Mouse (Mus musculus) embryo, embryonic 10.5 days (tissue): ENCODE data around the gene Fam172a.
"Not testable (repeated sequence)": the region's sequence is repeated elsewhere in the genome, so short reads cannot be mapped to it uniquely, and the experiment has no call there.

Experiments used
- DNase-seq: peaks from one replicate; pipeline ENCODE4 v3.0.0-alpha.2; 2015; ENCODE audit warnings: low spot score

Fam172a gene

DNA sequence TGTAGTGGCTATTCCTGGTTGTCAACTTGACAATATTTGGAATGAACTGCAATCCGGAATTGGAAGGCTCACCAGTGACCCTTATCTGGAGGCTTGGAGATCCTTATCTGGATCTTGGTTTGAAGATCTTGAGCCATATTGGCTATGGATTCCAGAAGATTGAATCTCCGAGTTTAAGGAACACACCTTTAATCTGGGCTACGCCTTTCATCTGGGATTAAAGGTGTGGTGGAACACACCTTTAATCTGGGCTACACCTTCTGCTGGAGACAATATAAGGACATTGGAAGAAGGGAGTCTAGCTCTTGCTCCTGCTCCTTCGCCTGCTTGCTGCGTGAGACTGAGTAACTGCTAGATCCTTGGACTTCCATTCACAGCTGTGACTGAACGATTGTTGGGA lies at the start of gene Fam172a:
TSS of gene Fam172a (plus strand) at position 301 of the 400 bp plus-strand sequence.
- DNase-seq = not testable (repeated sequence)

DNA sequence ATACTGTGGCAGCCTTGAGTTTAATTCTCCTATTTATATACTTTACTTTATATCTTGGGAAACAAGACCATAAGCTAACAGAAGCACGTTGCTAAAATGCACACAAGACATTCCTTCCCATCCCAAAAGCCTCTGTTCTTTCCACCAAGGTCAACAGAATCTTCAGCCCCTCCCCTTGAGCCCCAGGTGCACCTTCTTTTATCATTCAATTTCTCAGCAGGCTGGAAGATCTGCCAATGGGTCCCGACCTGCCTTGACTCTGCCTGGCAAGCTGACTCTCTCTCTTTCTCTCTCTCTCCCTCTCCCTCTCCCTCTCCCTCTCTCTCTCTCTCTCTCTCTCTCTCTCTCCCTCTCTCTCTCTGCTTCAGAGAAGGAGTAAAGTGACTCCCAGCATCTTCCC lies 13.2 kb upstream of the Fam172a start:
- DNase-seq = no peak

DNA sequence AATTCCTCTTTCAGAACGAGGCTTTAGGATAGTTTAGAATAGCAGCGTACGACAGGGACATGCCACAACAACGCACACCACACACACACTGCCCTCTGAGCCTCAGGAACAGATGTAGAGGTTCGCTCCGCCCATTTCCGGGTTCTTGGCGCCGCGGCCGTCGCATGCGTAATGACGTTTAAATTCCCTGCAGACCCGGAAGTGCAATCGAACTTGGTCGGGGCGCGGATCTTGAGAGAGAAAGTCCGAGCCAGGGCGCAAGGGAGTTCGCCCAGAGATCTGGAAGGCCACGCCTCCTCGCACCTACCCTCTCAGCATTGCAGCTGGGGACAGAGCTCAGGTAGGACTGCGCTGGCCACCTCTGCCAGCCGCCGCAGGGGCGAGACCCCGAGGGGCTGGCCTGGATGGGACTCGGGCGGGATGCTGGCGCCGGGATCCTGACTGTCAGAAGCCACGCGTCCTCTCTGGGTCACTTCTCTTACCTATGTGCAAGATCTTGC lies 6.7 kb downstream of the Fam172a start:
- peak; percentile 96 for DNase-seq

DNA sequence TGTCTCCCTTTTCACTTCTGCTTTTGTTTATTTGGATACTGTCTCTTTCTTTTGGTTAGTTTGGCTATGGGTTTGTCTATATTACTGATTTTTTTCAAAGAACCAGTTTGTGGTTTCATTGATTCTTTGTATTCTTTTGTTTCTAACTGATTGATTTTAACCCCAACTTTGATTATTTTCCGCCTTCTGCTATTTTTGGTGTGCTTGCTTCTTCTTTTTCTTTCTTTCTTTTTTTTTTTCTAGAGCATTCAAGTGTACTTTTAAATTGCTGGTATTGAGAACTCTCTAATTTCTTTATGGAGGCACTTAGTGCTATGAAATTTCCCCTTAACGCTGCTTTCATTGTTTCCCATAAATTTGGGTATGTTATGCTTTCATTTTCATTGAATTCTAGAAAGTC lies 15.7 kb downstream of the Fam172a start:
- no peak for DNase-seq

DNA sequence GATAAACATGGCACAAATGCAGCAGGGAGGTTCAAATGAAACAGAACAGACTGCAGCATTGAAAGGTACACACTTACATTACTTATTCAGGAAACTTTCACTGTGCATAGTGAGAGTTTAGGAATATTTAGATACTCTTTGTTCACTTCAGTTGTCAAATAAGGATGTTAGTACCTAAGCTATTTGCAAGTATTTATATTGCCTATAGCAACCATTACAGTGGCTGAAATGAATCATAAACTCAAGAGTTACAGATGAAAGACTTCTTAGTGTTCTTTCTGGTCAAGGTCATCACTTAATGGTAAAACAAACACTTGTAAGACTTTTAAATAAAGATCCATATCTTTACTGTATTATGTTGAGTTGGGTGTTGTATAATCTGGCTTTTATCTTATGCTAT lies 41.0 kb downstream of the Fam172a start:
- no peak for DNase-seq

DNA sequence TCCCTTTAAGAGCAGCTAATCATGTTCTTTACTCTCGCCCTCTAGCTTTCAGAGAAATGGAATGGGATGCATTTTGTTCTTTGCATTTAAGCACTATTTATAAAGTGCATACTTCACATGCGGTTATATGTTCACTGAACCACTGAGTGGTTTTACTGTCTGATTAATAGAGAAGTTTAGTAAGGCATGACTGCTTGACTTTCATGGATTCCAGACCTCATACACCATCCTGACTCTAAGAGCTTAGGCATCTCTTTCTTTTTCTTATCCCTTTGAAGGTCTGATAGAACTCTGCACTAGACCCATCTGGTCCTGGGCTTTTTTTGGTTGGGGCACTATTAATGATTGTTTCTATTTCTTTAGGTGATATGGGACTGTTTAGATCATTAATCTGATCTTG lies 75.8 kb downstream of the Fam172a start:
- DNase-seq = no peak

DNA sequence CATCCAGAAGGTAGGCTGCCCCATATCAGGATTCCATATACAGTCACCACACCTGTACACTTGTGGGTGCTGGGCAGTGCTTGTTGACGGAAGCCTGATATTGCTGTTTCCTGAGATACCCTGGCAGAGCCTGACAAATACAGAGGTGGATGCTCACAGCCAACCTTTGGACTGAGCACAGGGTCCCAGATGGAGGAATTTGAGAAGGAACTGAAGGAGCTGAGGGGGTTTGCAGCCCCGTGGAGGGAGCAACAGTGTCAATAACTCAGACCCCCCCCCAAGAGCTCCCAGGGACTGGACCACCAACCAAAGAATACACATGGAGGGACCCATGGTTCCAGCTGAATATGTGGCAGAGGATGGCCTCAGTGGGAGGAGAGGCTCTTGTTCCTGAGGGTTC lies 105.5 kb downstream of the Fam172a start:
- not testable (repeated sequence) for DNase-seq

DNA sequence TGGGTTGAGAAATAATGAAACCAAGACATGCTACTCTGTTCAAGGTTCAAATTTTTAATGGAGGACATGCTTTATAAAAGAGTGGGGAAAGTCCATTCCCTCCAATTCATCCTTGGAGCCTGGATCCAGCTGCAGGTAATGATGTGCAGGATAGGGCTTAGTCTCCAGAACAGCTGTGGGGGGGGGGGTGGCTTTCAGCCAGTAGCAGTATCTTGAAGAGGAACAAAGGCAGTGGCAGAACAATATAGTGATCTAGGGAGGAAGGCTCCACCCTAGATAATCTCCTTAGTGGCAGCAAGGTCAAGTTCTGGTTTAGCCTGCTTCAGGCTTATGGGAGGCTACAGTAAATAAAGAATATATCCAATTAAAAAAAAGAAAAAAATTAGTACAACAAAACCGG lies 108.6 kb downstream of the Fam172a start:
- DNase-seq = no peak

DNA sequence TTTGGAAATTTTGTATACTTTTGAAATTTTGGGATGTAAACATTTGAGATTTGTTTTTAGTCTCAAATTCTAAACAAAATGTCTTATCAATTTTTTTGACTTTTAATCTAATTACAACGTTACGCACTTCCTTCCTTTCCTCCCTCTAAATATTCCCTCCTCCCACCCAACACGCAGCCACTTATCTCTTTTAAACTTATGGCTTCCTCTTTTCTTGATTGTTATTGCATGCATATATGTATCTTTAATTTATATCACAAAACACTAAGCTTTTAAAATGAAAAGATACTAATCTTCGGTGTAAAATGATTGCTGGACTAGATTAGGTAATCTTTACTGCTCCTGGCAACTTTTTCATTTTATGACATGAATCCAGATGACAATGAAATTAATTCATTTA lies 124.3 kb downstream of the Fam172a start:
- no peak for DNase-seq

DNA sequence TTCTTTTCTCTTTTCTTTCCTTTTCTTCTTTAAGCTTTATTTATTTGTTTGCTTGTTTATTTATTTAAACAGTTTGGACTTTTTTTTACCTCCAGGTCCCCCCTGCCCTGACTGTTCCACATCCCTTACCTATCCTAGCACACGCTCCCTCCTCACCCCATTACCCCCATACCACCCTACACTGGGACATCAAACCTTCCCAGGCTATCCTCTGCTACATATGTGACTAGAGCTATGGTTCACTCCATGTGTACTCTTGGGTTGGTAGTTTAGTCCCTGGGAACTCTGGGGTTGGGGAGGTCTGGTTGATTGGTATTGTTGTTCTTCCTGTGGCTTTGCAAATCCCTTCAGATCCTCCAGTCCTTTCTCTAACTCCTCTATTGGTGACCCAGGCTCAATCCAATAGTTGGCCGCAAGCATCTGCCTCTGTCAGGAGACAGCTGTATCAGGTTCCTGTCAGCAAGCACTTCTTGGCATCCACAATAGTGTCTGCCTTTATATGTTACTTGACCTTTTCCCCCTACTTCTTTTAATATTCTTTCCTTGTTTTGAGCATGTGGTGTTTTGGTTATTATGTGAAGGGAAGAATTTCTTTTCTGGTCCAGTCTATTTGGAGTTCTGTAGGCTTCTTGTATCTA lies 141.3 kb downstream of the Fam172a start:
- DNase-seq = no peak

DNA sequence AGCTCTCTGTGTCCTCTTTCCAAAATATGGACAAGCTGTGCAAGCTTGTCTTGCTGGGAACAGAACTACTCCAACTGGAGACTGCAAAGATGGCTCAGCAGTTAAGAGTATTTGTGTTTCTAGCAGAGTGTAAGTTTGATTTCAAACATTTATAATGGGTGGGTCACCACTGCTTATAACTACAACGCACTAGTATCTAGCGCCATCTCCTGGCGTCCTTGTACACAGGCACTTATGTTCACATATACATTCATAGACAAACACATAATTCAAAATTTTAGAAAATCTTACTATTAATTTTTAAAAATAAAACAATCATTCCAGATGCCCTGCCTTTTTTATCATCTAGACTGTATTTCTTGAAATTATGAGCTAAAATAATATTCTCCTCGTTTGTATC lies 147.0 kb downstream of the Fam172a start:
- peak; percentile 11 for DNase-seq

DNA sequence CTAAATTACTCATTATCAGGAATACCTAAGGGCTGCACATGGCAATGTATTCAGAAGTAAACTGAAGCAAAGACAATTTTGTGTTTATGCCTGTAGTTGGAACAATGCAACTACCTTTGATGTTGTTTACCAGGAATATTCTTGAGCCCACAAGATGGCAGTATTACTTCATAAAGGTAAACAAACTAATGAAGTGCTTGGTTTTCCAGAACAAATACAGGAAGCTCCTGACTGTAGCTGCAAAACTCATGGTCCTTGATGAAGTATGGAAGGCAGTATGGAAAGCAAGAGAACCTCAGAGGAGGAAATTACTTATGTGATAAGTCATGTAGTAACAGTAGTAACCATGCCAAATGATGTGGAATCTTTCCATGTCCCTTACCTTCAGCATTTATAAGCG lies 163.0 kb downstream of the Fam172a start:
- DNase-seq = peak; percentile 64

DNA sequence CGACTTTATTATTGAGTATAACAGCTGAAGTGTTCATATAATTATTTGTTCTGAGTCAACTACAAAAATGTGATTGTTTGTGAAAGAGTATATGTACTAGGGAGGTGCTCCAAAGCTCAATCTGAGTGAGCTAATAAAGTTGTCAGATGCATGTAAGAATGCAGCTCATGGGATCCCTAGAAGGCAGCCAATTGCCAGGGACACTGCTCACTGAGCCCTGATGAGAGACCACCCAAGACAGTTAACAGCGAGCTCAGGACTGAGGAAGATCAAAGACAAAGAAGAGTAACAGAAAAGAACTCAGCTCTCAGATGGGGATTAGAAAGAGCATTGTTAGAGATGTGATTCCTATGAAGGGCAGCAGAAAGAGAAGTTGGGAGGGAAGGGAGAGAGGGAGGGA lies 166.5 kb downstream of the Fam172a start:
- peak; percentile 59 for DNase-seq

DNA sequence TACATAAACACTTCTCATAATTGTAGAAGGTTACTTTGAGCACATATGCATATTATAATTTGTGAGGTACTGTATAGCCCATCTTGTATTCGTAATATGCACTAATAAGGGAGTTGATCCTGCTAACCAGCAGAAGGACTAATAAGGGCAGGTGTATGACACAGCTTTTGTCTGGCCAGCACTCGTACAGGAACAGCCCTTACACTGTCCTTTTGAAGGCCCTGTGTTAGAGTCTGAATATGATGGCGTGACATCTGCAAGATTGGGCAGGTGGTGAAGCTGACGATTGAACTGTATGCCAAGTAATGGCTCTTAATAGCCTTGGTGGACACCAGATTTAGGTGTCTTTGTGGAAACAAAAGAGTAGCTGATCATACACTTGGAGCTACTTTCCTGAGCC lies 176.3 kb downstream of the Fam172a start:
- no peak for DNase-seq

DNA sequence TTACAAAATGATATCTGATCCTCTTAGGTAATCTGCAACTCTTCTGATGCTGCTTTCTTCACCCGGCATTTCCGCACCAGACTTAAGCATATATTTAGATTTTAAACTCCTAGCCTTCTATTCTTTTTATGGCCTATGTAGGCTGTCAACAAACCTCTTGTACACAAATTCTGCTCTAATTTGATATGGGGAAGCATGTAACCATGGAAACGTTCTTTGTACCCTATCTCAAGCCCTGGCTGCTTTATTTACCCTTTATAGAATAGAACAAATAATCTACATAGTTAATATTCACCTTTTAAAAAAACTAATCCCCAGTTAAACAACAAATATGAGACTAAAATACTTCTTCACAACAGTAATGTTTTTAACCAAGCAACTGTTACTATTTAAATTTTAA lies 176.7 kb downstream of the Fam172a start:
- no peak for DNase-seq

DNA sequence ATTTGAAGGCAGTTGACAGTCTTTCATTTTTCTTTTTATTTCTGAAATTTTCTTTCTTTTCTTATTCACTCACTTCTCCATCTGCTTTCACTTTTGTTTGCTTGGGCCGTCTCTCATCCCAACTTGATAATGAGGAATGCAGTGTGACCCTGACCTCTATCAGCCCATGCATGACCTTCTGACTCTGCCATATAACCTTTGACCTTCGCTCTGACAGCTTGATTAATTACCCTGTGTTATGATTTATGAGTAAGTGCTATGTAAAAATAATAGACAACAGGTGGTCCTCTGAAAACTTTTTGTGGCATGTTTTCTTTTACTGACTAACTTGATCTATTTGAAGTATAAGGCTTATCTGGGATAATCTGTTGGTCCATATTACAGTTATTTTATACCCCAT lies 195.8 kb downstream of the Fam172a start:
- peak; percentile 87 for DNase-seq

DNA sequence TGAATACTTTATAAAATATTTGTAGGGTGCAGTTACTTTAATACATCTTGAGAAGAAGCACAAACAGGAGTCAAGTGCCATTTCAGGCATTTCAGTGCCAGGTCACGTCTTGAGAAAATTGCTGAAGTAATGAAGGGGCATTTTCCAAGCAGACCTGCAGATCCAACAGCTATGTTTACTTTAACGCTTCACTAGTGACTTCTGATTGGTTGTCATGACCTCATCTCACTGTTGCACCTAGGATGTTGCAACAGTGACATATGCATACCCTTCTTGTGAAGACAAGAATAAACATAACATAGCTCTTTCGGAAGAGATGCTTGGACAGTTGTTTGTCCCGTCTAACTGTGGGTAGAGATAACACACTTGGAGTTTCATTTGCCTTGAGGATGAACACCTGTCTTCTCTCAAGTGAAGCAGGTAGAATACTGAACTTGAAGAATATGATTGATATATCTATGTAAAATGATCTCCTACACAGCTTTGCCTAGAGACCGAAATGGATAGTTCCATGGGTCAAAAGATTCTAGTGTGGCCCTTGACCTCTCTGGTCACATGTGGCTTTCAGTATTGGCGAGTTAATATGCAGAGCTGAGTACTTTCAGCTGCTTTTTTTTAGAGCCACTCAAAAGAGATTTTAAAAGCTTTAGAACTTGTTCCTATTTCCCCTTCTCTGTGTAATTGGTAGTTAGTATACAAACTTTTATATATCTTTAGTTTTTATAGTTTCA lies 196.4 kb downstream of the Fam172a start:
- DNase-seq = peak; percentile 74

DNA sequence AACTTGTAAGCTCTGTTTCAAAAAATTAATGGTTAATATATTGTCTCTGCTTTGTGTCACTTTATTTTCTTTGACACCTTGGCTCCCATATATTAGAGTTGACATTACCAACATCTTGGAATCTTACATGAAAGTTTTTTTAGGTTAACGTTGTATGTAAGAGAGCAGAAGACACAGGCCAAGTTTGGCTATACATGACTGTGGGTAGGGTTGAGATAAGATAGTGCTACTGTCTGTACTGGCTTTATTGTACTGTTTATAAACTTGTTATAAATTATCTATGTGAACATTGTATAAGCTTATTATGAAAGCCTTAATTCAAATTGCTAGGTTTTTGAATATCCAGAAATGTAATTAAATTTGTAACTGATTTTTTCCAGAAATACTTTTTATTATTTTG lies 197.9 kb downstream of the Fam172a start:
- DNase-seq = no peak

DNA sequence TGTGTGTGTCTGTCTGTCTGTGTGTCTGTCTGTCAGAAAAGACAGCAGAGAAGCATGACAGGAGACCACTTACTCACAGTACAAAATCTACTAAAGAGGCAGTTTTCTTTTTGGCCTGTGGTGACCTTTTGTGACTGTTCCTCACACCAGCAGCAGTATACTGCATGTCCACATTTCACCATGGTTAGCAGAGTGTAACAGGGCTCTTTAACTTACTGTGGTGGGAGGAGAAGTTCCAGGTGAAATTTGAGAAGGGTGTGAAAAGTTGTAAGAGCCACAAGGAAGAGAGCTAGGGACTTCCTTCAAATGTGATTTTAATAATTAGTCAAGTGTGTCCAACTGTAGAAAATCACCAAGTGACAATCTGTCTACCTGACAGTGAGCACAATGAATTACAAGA lies 199.0 kb downstream of the Fam172a start:
- peak; percentile 67 for DNase-seq

DNA sequence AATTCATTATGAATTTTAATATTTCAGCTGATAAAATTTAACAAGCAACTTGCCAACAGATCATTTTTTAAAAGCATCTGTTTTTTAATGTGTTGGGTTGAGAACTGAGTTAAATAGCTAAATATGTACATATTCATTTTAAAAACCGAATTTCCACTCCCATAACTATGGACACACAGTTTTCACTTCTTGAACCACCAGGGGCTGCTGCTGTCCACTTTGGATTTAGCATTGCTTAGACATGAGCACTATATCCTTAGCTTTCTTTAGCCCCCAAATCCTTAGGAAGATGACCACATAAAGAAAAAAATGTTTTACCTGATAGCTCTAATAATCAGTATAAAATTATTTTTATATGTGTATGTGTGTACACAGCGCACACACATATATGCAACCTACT lies 207.4 kb downstream of the Fam172a start:
- DNase-seq = peak; percentile 33

DNA sequence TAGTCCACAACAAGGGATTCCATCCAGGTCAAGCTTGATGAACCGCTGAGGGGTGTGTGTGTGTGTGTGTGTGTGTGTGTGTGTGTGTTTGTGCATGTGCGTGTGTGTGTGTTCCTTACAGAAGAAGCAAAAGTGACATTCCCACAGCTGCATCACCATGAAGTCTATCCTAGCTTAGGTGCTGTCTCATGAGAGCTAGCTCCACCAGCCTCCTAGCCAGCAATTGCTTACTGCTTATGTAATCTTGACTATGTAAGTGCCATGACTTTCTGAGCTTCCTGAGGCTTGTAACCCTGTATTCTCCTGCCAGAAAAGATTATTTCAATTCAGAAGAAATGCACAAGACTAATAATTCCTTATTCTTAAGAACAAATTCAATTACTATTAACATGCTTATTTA lies 221.0 kb downstream of the Fam172a start:
- DNase-seq = no peak

DNA sequence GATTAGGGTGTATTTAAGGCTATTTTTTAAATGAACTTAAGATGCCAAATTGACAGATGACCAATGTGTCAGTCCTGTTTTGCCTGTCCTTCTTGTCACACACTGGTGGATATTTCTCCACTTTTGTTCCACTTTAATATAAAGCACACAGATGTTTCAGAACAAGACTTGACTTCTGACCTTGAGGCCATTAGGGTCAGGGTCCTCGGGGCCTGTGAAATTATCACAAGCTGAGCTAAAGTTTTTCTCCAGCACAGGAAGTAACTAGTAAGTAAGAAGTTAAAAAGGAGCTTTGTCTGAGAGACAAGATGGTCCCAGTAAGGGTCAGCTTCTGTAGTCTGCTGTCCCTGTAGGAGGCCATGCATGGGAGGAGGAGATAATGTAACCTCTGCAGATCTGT lies 255.8 kb downstream of the Fam172a start:
- peak; percentile 89 for DNase-seq

DNA sequence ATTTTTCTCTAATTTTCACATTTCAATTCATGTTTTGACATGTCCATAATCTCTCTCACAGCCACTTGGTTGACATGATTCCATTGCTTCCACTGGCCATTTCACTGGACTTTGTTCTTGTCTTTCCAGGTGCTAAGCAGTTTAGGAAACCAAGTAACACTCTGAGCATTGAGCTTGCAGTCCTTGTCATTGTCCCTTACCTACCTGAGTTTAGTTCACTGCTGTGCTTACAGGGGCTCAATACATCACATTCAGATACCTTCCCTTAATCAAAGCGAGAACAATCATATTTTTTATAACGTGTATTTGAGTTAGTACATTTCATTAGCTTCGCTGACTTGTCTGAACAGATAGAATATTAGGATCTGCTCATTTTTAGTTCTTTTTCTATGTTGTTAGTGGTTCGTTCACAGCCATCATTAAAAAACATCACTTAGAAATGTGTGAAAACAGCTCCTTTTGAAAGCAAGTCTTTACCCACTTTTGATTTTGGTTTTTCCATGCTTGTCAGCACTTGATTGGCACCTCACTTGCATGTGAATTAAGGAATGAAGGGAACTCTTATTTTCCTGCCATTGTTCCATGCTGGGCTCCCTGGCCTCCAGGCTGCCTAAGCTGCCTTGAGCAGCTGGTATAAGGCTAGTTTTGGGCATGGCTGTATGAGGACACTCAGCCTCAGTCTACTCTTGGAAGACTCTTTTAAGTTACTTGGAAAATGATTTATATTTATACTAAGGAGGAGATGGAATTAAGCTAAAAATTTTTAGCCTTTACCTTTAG lies 257.9 kb downstream of the Fam172a start:
- DNase-seq = peak; percentile 36
